Mouse (Mus musculus) thymus, adult 2 months (tissue): ENCODE measurements around the gene Myo15b. TPM values are rescaled to one million over a fixed set of nuclear protein-coding genes. Genes with fewer than 3 reads are reported as not detected.
"Not testable (repeated sequence)": the region's sequence is repeated elsewhere in the genome, so short reads cannot be mapped to it uniquely, and the experiment has no call there.

ENCODE experiments used
- DNase-seq: peaks from one replicate; pipeline ENCODE4 v3.0.0; 2021
- H3K27ac ChIP-seq: fragments of 200-500 bp; 2 replicates; pipeline ENCODE4 v1.5.1; 2012; ENCODE audit warnings: low read length, control low read depth; ENCODE audit not compliant: control insufficient read depth, insufficient read depth
- H3K27me3 ChIP-seq: fragments of 200-500 bp; 2 replicates; pipeline ENCODE4 v1.6.1; 2012; ENCODE audit warnings: mild to moderate bottlenecking, low read length, moderate library complexity, mixed read lengths; ENCODE audit not compliant: control insufficient read depth, insufficient read depth
- H3K36me3 ChIP-seq: fragments of 200-500 bp; 2 replicates; pipeline ENCODE4 v1.6.1; 2012; ENCODE audit warnings: mild to moderate bottlenecking, low read length, moderate library complexity; ENCODE audit not compliant: control insufficient read depth, insufficient read depth
- H3K4me1 ChIP-seq: fragments of 200-500 bp; replicated peaks from 2 replicates; pipeline ENCODE4 v1.6.1; 2012; ENCODE audit warnings: low read length; ENCODE audit not compliant: control insufficient read depth, insufficient read depth
- H3K4me3 ChIP-seq: fragments of 200-500 bp; 2 replicates; pipeline ENCODE4 v1.5.1; 2012; ENCODE audit warnings: mild to moderate bottlenecking, low read length, control low read depth, moderate library complexity; ENCODE audit not compliant: control insufficient read depth, insufficient read depth
- CTCF ChIP-seq: fragments of 200-500 bp; IDR thresholded peaks from 2 replicates; pipeline ENCODE4 v1.5.1; 2012; ENCODE audit warnings: mild to moderate bottlenecking, control low read depth, low read length, moderate library complexity, borderline replicate concordance; ENCODE audit not compliant: control insufficient read depth, poor library complexity, insufficient read depth; ENCODE audit errors: extremely low read depth
- POLR2A ChIP-seq: fragments of 200-500 bp; IDR thresholded peaks from 2 replicates; pipeline ENCODE4 v1.6.1; 2012; ENCODE audit warnings: mild to moderate bottlenecking, low read length, control low read depth, moderate library complexity; ENCODE audit not compliant: control insufficient read depth, poor library complexity, insufficient read depth; ENCODE audit errors: extremely low read depth
- WGBS: fragments of 180-500 bp; shearing (Covaris S2); methylation state at CpG from one replicate; pipeline ENCODE4 v1.1.7; 2018; 5-methylcytosine and 5-hydroxymethylcytosine counted together
- polyA plus RNA-seq: library from polyadenylated mRNA; depleted of rRNA; stranded (reverse); fragments of >200 nt; gene quantifications from 2 replicates; pipeline ENCODE4 v1.2.3, GENCODE M21; 2012

Myo15b gene
- polyA plus RNA-seq, 1 experiment = 6.1 TPM

GRCm38 (mm10) chr11:115843891-115844239 is 14.3 kb upstream of the Myo15b start:
- Histone ChIP-seq H3K36me3 (peaks cover 17% of the 10 kb centered on the region), H3K27me3 (no peaks in the 10 kb centered on the region), H3K27ac (no peak overlapping the region), H3K4me3 (no peak overlapping the region), H3K4me1 (no peaks in the 10 kb centered on the region)
- DNase-seq = no peak
- WGBS = 97% methylated on average over 5 of the region's 5 CpGs
- TF ChIP-seq POLR2A = no peak

DNA sequence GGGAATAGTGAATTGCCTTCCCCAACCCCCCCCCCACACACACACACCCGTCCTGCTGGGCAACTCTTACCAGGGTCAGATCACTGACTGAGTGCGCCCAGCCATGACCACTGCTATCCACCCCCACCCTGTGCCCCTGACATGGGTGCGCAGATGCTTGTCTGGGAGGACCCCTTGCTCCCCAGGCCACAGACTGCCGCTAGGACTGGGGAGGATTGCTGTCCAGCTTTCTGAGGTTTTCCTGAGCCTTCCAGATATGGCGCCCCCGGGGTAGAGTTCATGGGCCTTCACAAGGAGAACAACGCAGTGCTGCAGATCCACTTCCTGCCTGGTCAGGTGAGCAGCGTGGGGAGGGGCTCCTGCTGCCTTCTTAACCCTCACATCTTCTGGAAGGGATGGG is 14.0 kb upstream of the Myo15b start:
- 83% methylated on average over 8 of the region's 8 CpGs for WGBS
- H3K27ac ChIP-seq = no peak overlapping the region
- peaks cover 17% of the 10 kb centered on the region for H3K36me3 ChIP-seq
- H3K27me3 ChIP-seq = no peaks in the 10 kb centered on the region
- TF ChIP-seq CTCF (no peak), POLR2A (no peak)
- no peak overlapping the region for H3K4me3 ChIP-seq
- DNase-seq = no peak
- H3K4me1 ChIP-seq = no peaks in the 10 kb centered on the region

GRCm38 (mm10) chr11:115845819-115846218 is 12.4 kb upstream of the Myo15b start:
- Histone ChIP-seq H3K4me1 (no peaks in the 10 kb centered on the region), H3K27me3 (no peaks in the 10 kb centered on the region), H3K27ac (no peak overlapping the region), H3K36me3 (peaks cover 26% of the 10 kb centered on the region), H3K4me3 (no peak overlapping the region)
- DNase-seq = no peak
- TF ChIP-seq CTCF (no peak), POLR2A (no peak)
- 93% methylated on average over 2 of the region's 2 CpGs for WGBS

GRCm38 (mm10) chr11:115854674-115855073 is 3.5 kb upstream of the Myo15b start:
- 95% methylated on average over 6 of the region's 6 CpGs for WGBS
- peaks cover 21% of the 10 kb centered on the region for H3K36me3 ChIP-seq
- no peak overlapping the region for H3K27ac ChIP-seq
- TF ChIP-seq CTCF = no peak
- no peak for TF ChIP-seq POLR2A
- no peak overlapping the region for H3K4me3 ChIP-seq
- H3K27me3 ChIP-seq = peaks cover 14% of the 10 kb centered on the region; the same call in 1 of the 2 replicates
- DNase-seq = no peak
- peaks cover 9% of the 10 kb centered on the region; the same call in 1 of the 2 replicates for H3K4me1 ChIP-seq

GRCm38 (mm10) chr11:115857146-115857545 is 1.1 kb upstream of the Myo15b start:
- peaks cover 14% of the 10 kb centered on the region; the same call in 1 of the 2 replicates for H3K27me3 ChIP-seq
- not testable (repeated sequence) for H3K4me3 ChIP-seq, H3K36me3 ChIP-seq, DNase-seq, H3K4me1 ChIP-seq, H3K27ac ChIP-seq
- WGBS = 96% methylated on average over 4 of the region's 4 CpGs

DNA sequence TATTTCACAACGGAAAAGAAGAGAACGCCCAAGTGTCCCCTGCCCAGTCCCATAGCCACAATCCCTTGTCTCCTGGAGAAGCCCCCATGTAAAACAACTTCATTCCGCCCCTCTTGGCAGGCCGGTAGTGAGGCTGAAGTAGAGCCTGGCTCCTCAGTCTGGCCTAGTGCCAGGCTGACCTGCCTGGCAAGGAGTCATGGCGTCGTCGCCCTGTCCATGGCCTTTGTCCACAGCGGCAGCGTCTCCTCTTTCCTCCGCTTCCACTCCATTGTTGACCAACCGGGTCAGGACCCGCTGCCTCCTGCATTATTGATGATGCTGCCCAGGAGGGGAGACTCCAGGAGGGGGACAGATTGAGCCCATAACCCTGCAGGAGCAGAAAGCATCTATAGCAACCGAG is 270 bp upstream of the Myo15b start:
- 79% methylated on average over 13 of the region's 13 CpGs for WGBS
- H3K36me3 ChIP-seq = no peaks in the 10 kb centered on the region
- H3K27me3 ChIP-seq = peaks cover 14% of the 10 kb centered on the region; the same call in 1 of the 2 replicates
- peaks cover 9% of the 10 kb centered on the region; the same call in 1 of the 2 replicates for H3K4me1 ChIP-seq
- DNase-seq = no peak
- TF ChIP-seq POLR2A (no peak), CTCF (no peak)
- no peak overlapping the region for H3K27ac ChIP-seq
- no peak overlapping the region for H3K4me3 ChIP-seq

DNA sequence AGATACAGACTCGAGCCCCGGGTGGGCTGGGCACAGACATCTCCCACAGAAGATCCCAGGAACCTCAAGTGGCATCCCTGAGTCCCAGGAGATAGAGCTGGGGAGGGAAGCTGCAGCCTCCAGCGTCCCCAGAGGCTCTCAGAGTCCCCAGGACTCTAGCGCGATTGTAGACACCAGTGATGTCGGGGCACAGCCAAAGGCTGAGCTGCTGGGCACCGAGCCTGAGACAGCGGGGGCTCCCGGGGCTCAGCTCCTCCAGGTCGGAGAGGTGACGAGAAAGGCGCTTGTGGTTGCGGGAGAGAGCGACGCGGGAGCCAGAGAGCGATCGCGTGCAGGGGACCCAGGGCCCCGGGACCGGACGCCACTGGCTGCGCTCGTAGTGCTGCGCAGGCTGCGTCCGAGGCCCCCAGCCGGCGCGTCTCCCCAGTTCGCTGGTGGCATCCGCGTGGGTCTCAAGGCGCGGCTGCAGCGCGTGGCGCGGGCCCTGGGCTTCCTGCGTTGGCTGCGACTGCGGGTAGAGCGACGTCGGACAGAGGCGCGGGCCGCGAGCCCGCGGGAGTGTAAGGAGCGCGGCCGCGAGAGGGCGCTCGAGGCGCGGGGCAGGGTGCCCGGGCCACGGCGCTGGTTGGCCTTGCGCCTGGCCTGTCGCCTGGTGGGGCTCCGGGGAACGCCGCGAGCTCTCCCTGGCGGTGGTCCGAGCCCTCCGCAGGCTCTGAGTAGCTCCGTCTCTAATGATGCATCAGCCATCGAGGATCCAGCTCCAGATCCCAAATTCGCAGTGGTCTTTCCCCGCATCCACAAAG is 1.1 kb downstream of the Myo15b start:
- Histone ChIP-seq H3K27me3 (peaks cover 14% of the 10 kb centered on the region; the same call in 1 of the 2 replicates), H3K4me1 (peaks cover 9% of the 10 kb centered on the region; the same call in 1 of the 2 replicates), H3K27ac (no peak overlapping the region), H3K4me3 (peak overlapping the region; percentile 18), H3K36me3 (no peaks in the 10 kb centered on the region)
- DNase-seq = peak; percentile 83
- TF ChIP-seq CTCF (peak; percentile 99), POLR2A (no peak)
- 3% methylated on average over 75 of the region's 75 CpGs for WGBS
